Mouse (Mus musculus) hindbrain, embryonic 16.5 days (tissue): ENCODE results near the gene Vmn2r75. TPM values are rescaled to one million over a fixed set of nuclear protein-coding genes. Genes with fewer than 3 reads are reported as not detected.
"Not testable (repeated sequence)": the region's sequence is repeated elsewhere in the genome, so short reads cannot be mapped to it uniquely, and the experiment has no call there.

Experiments used
- ATAC-seq: fragments of 200-750 bp; cut with Nextera tagmentation; 2 replicates; pipeline ENCODE4 v1.8.0; 2017; ENCODE audit warnings: moderate TSS enrichment, moderate library complexity
- H3K27ac ChIP-seq: fragments of 300-500 bp; sonication (generic); 2 replicates; pipeline ENCODE4 v1.5.1; 2014; ENCODE audit warnings: low read depth, mild to moderate bottlenecking, control low read depth, low read length, moderate library complexity
- H3K27me3 ChIP-seq: fragments of 300-500 bp; sonication (generic); replicated peaks from 2 replicates; pipeline ENCODE4 v1.6.1; 2014; ENCODE audit warnings: low read length; ENCODE audit not compliant: control insufficient read depth, insufficient read depth
- H3K36me3 ChIP-seq: fragments of 300-500 bp; sonication (generic); 2 replicates; pipeline ENCODE4 v1.6.1; 2014; ENCODE audit warnings: mild to moderate bottlenecking, low read length, moderate library complexity, mixed read lengths; ENCODE audit not compliant: control insufficient read depth, insufficient read depth
- H3K4me1 ChIP-seq: fragments of 300-500 bp; sonication (generic); 2 replicates; pipeline ENCODE4 v1.6.1; 2014; ENCODE audit warnings: low read depth, low read length; ENCODE audit not compliant: control insufficient read depth, insufficient read depth
- H3K4me2 ChIP-seq: fragments of 300-500 bp; sonication (generic); 2 replicates; pipeline ENCODE4 v1.6.1; 2014; ENCODE audit warnings: mild to moderate bottlenecking, low read length, control low read depth, moderate library complexity
- H3K4me3 ChIP-seq: fragments of 300-500 bp; sonication (generic); 2 replicates; pipeline ENCODE4 v1.5.1; 2014; ENCODE audit warnings: mild to moderate bottlenecking, low read length, control low read depth, moderate library complexity
- H3K9ac ChIP-seq: fragments of 300-500 bp; sonication (generic); 2 replicates; pipeline ENCODE4 v1.6.1; 2014; ENCODE audit warnings: low read depth, mild to moderate bottlenecking, control low read depth, low read length, moderate library complexity
- H3K9me3 ChIP-seq: fragments of 300-500 bp; sonication (generic); 2 replicates; pipeline ENCODE4 v1.6.1; 2014; ENCODE audit warnings: mild to moderate bottlenecking, low read length, moderate library complexity; ENCODE audit not compliant: control insufficient read depth
- WGBS: fragments of 180-500 bp; shearing (Covaris S2); extraction: QIAGEN DNeasy Blood & Tissue Kit; methylation state at CpG from one replicate; pipeline ENCODE4 v1.1.7; 2014; 5-methylcytosine and 5-hydroxymethylcytosine counted together
- polyA plus RNA-seq: library from polyadenylated mRNA; unstranded; fragments of >200 nt; fragmentation: Nextera tagmentation; extraction: Ambion mirVana; gene quantifications from 2 replicates; pipeline ENCODE4 v1.2.1, GENCODE M21; 2015

Vmn2r75 gene
- polyA plus RNA-seq = not detected in 2 replicates

DNA sequence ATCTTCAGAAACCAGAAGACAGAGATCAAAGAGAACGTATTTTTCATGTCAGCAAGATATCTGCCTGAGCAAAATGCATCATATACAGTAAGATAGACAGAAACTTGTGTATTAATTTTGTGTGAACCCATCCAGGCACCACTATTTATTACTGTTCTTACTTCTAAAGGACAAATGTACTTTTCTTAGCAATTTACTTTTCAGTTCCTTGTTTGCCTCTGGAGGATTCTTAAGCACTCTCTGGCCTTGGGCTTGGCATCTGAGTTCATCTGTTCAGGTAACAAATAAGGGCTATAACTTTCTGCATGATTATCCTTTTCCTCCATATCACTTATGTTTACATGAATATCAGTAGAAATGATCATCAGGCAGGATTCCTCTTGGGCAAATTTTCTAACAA, at the start of gene Vmn2r75:
Gene Vmn2r75 (minus strand): TSS at position 101 of the 400 bp plus-strand sequence.
- not testable (repeated sequence) for H3K9ac ChIP-seq, H3K36me3 ChIP-seq, H3K27me3 ChIP-seq, H3K9me3 ChIP-seq, H3K4me3 ChIP-seq, H3K4me2 ChIP-seq, H3K4me1 ChIP-seq, ATAC-seq, H3K27ac ChIP-seq
- 70% methylated on average over 1 of the region's 1 CpGs for WGBS

DNA sequence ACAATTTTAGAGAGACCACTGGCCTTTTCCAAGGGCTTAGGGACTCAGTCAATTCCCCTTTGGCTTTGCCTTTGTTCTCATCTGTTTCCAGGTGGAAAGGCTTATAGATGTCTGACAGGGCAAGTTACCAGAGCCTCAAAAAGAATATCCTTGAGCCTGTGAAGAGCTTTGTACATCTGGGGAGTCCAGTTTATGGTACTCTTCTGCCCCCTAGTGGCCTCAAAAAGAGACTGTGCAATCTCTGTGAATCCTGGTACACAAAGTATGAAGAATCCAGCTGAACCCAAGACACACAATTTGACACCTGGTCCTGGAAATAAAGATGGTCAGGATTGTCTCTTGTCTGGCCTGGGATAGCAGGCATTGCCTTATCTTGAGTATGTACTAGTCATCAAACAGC, 39.8 kb upstream of the Vmn2r75 start:
- no peak overlapping the region for H3K9ac ChIP-seq
- ATAC-seq = peak; percentile 63; the same call in 1 of the 2 replicates
- no peaks in the 10 kb centered on the region for H3K36me3 ChIP-seq
- no peak overlapping the region for H3K4me2 ChIP-seq
- no peaks in the 10 kb centered on the region for H3K4me1 ChIP-seq
- no peaks in the 10 kb centered on the region for H3K9me3 ChIP-seq
- no peaks in the 10 kb centered on the region for H3K27me3 ChIP-seq
- no peak overlapping the region for H3K27ac ChIP-seq
- H3K4me3 ChIP-seq = no peak overlapping the region

Other genes starting within 250 kb of the Vmn2r75 start
- gene Vmn2r74, start 210.1 kb downstream of the Vmn2r75 start, polyA plus RNA-seq = not detected in 2 replicates
- gene Vmn2r76, start 74.5 kb upstream of the Vmn2r75 start, polyA plus RNA-seq = not detected in 2 replicates
- not detected in 2 replicates for gene Olfr310, start 105.4 kb upstream of the Vmn2r75 start, polyA plus RNA-seq
- not detected in 2 replicates for gene Olfr309, start 141.9 kb upstream of the Vmn2r75 start, polyA plus RNA-seq
- not detected in 2 replicates for gene Olfr308, start 153.9 kb upstream of the Vmn2r75 start, polyA plus RNA-seq
- gene Olfr307, start 165.8 kb upstream of the Vmn2r75 start, polyA plus RNA-seq = not detected in 2 replicates
- gene Olfr305, start 195.2 kb upstream of the Vmn2r75 start, polyA plus RNA-seq = not detected in 2 replicates
- not detected in 2 replicates for gene Olfr304, start 214.9 kb upstream of the Vmn2r75 start, polyA plus RNA-seq
- gene Olfr303, start 226.0 kb upstream of the Vmn2r75 start, polyA plus RNA-seq = not detected in 2 replicates
- gene Olfr301, start 232.1 kb upstream of the Vmn2r75 start, polyA plus RNA-seq = not detected in 2 replicates